Mouse (Mus musculus) stomach, postnatal 0 days (tissue): ENCODE results near the gene Rab15. TPM values are rescaled to one million over a fixed set of nuclear protein-coding genes. Genes with fewer than 3 reads are reported as not detected.
A peak's percentile ranks its signal among the peaks of the same experiment; 100 is the strongest.

Source experiments
- ATAC-seq: fragments of 200-750 bp; cut with Nextera tagmentation; 2 replicates; pipeline ENCODE4 v1.8.0; 2017; ENCODE audit not compliant: low FRiP score, low TSS enrichment
- DNase-seq: peaks from one replicate; pipeline ENCODE4 v3.0.0-alpha.2; 2016; ENCODE audit warnings: low spot score
- H3K27ac ChIP-seq: fragments of 300-500 bp; sonication (generic); replicated peaks from 2 replicates; pipeline ENCODE4 v1.5.1; 2014; ENCODE audit warnings: mild to moderate bottlenecking, control low read depth
- H3K27me3 ChIP-seq: fragments of 300-500 bp; sonication (generic); 2 replicates; pipeline ENCODE4 v1.6.1; 2014; ENCODE audit warnings: low read length; ENCODE audit not compliant: control insufficient read depth, insufficient read depth
- H3K36me3 ChIP-seq: fragments of 300-500 bp; sonication (generic); 2 replicates; pipeline ENCODE4 v1.6.1; 2014; ENCODE audit warnings: low read length, mixed read lengths; ENCODE audit not compliant: control insufficient read depth, insufficient read depth
- H3K4me1 ChIP-seq: fragments of 300-500 bp; sonication (generic); replicated peaks from 2 replicates; pipeline ENCODE4 v1.6.1; 2014; ENCODE audit warnings: antibody characterized with exemption; ENCODE audit not compliant: control insufficient read depth, insufficient read depth
- H3K4me2 ChIP-seq: fragments of 300-500 bp; sonication (generic); replicated peaks from 2 replicates; pipeline ENCODE4 v1.6.1; 2014; ENCODE audit warnings: low read depth, mild to moderate bottlenecking, control low read depth, moderate library complexity
- H3K4me3 ChIP-seq: fragments of 300-500 bp; sonication (generic); 2 replicates; pipeline ENCODE4 v1.5.1; 2014; ENCODE audit warnings: low read depth, low read length, control low read depth
- H3K9ac ChIP-seq: fragments of 300-500 bp; sonication (generic); 2 replicates; pipeline ENCODE4 v1.6.1; 2014; ENCODE audit warnings: mild to moderate bottlenecking, low read length, control low read depth, mixed read lengths
- H3K9me3 ChIP-seq: fragments of 300-500 bp; sonication (generic); 2 replicates; pipeline ENCODE4 v1.6.1; 2016; ENCODE audit warnings: low read length; ENCODE audit not compliant: control insufficient read depth
- CTCF ChIP-seq: IDR thresholded peaks from 2 replicates; pipeline ENCODE4 v1.5.1; 2016; ENCODE audit warnings: antibody characterized with exemption, low read depth, mild to moderate bottlenecking, moderate library complexity
- EP300 ChIP-seq: optimal IDR thresholded peaks from 2 replicates; pipeline ENCODE3; 2016; ENCODE audit warnings: antibody characterized with exemption
- WGBS: fragments of 180-500 bp; shearing (Covaris S2); extraction: QIAGEN DNeasy Blood & Tissue Kit; methylation state at CpG from one replicate; pipeline ENCODE4 v1.1.7; 2014; 5-methylcytosine and 5-hydroxymethylcytosine counted together
- polyA plus RNA-seq: library from polyadenylated mRNA; unstranded; fragments of >200 nt; fragmentation: Nextera tagmentation; extraction: Ambion mirVana; gene quantifications from 2 replicates; pipeline ENCODE4 v1.2.1, GENCODE M21; 2015

Rab15 gene
- polyA plus RNA-seq, 1 experiment from 2014 or later: 24.0 TPM

DNA sequence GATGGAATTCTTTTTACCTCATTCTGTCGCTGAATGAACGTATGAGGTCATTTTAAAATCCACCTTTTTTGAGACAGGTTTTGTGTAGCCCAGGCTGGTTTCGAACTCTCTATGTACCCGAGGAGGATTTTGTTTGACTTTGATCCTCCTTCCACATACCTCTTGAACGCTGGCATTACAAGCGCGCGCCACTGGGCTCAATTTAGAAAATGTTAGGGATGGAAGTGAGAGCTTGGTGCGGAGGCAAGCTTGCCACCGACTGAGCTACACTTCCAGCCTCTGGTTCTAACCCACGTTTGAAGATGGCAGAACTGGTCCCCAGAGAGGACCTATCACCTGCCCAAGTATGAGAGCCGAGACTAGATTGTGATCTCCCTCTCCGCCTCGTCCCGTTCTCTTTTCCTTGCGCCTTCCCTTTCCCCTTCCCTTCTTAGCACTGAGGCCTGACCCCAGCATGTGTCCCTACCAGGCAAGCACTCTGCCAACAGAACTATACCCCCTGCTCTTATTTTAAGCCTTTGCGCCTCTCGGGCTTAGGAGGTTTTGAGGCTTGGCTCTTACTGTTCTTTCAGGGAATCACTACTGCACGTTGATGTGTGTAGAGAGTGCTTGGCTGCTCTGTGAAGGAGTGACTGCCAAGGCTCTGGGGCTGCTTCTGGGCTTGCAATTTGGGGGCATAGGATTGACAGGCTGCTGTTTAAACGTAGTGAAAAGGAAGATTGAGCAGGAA, 56.6 kb downstream of the Rab15 start:
- H3K9ac ChIP-seq: peak overlapping the region; percentile 86
- TF ChIP-seq EP300 (no peak), CTCF (no peak)
- H3K9me3 ChIP-seq: no peaks in the 10 kb centered on the region
- H3K36me3 ChIP-seq: no peaks in the 10 kb centered on the region
- DNase-seq: no peak
- H3K4me2 ChIP-seq: peak overlapping the region; percentile 69
- peak overlapping the region; percentile 72 for H3K4me3 ChIP-seq
- H3K4me1 ChIP-seq: no peaks in the 10 kb centered on the region
- H3K27me3 ChIP-seq: no peaks in the 10 kb centered on the region
- WGBS: 21% methylated on average over 20 of the region's 20 CpGs
- peak overlapping the region; percentile 81 for H3K27ac ChIP-seq
- peak; percentile 36 for ATAC-seq

DNA sequence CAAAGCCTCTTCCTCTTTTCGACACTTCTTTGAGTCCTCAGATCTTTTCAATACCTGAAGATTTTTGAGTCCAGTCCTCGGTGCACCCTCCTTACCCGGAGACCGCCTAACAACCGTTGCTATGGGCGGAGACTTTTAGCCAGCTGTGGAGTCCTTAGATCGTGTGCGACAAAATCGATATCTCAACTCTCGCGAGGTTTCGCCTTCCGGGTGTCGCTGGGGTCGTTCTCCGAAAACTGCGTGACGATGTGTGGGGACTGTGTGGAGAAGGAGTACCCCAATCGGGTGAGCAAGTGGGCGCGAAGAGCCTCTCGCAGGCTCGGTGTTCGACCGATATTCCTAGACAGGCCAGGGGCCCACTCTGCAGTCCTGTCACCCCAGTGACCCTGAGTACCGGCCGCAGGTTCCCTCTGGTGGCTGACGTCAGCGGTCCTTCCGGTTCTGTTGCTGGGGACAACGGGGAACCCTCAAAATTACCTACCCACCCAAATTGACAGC, 57.3 kb downstream of the Rab15 start, which contains the start of the genes Churc1 and Fntb:
Churc1 (plus strand) TSS at position 185 of the 498 bp plus-strand sequence.
Fntb (plus strand) TSS at position 236 of the 498 bp plus-strand sequence.
- peak; percentile 93 for DNase-seq

DNA sequence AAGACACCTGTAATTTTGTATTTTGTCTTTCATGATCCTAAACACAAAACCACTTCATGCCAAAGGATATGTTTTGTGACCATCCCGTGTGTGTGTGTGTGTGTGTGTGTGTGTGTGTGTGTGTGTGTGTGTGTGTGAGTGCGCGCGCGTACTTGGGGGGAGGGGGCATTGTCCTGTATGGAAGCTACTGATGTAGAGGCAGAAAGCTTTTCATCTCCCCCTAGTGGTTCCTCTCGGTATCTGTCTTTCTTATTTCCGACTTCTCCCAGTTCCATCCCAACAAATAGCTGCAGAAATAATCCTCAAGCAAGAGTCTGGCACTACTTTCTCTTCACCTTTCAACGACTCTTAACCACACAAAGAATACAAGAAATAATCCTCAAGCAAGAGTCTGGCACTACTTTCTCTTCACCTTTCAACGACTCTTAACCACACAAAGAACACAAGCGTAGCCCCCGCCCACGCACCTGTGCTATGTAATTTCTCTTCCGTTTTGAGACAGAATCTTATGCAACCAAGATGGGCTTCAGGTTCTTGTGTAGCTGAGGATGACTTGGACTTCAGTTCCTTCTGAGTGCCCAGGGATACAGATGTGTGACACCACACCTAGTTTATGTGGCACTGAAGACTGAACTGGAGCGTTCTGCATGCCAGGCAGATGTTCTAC, 69.9 kb downstream of the Rab15 start:
- H3K9me3 ChIP-seq: no peaks in the 10 kb centered on the region
- WGBS: 39% methylated on average over 14 of the region's 14 CpGs
- no peak overlapping the region for H3K9ac ChIP-seq
- no peaks in the 10 kb centered on the region for H3K27me3 ChIP-seq
- H3K4me2 ChIP-seq: no peak overlapping the region
- no peaks in the 10 kb centered on the region for H3K4me1 ChIP-seq
- TF ChIP-seq CTCF: peak; percentile 75
- TF ChIP-seq EP300: no peak
- H3K27ac ChIP-seq: no peak overlapping the region
- H3K4me3 ChIP-seq: no peak overlapping the region
- H3K36me3 ChIP-seq: no peaks in the 10 kb centered on the region
- DNase-seq (peak; percentile 34), ATAC-seq (no peak; the same call in 1 of the 2 replicates)

More for the DNA sequence above, 57.3 kb downstream of the Rab15 start, which contains the start of the genes Churc1 and Fntb:
- no peaks in the 10 kb centered on the region for H3K9me3 ChIP-seq
- H3K4me1 ChIP-seq: no peaks in the 10 kb centered on the region
- peak within 1 kb of the TSS; percentile 81 for H3K27ac ChIP-seq
- H3K36me3 ChIP-seq: no peaks in the 10 kb centered on the region
- peak within 1 kb of the TSS; percentile 86 for H3K9ac ChIP-seq
- TF ChIP-seq CTCF: 0 out of 2 replicates have a peak, but pooled peaks have one; percentile 12
- peak; percentile 88 for TF ChIP-seq EP300
- peak; percentile 96 for ATAC-seq
- under 1% methylated on average over 31 of the region's 31 CpGs for WGBS
- H3K27me3 ChIP-seq: no peaks in the 10 kb centered on the region
- H3K4me3 ChIP-seq: peak within 1 kb of the TSS; percentile 72
- H3K4me2 ChIP-seq: peak within 1 kb of the TSS; percentile 69

DNA sequence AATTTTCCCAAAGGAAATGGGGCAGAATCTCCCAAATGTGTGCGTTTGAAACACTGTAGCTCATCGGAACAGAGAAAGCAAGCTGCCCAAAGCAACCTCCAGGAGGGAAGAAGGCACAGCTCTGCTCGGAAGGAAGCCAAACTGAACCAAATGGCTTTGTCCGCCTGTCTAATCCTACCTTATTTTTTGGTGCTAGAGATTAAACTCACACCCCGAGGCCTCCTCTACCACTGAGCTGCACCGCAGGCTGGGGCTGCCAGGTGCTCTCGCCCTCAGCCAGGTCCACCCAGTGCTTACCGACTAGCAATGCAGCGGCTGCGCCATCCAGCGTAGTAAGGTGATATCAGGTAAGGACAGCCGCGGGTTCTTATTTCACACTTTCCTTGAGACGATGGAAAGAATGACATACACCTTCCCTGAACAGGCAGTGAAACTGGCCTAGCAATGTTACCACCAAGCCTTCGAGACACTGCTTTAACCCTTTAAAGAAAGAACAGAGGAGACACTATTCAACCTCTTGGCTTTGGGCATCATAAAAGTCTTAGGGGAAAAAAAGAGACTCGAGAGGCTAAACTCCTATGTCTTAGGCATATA, 71.7 kb downstream of the Rab15 start:
- no peaks in the 10 kb centered on the region for H3K36me3 ChIP-seq
- no peak overlapping the region for H3K4me3 ChIP-seq
- TF ChIP-seq CTCF: no peak
- no peak for TF ChIP-seq EP300
- no peaks in the 10 kb centered on the region for H3K9me3 ChIP-seq
- H3K4me1 ChIP-seq: no peaks in the 10 kb centered on the region
- H3K27me3 ChIP-seq: no peaks in the 10 kb centered on the region
- WGBS: 77% methylated on average over 16 of the region's 16 CpGs
- DNase-seq: no peak
- no peak overlapping the region for H3K4me2 ChIP-seq
- no peak overlapping the region for H3K9ac ChIP-seq
- H3K27ac ChIP-seq: no peak overlapping the region
- no peak for ATAC-seq

Other genes with a start within 250 kb of the Rab15 start
- gene Sptb, start 112.4 kb downstream of the Rab15 start, polyA plus RNA-seq: 0.29 and 0.30 TPM in 2 replicates
- gene Churc1, start 57.4 kb downstream of the Rab15 start, polyA plus RNA-seq: 161 and 163 TPM in 2 replicates
- gene Fntb, start 57.3 kb downstream of the Rab15 start, polyA plus RNA-seq: 22.4 and 23.8 TPM in 2 replicates
- 217 and 236 TPM in 2 replicates for gene Gpx2, start 27.4 kb downstream of the Rab15 start, polyA plus RNA-seq
- 11.4 TPM in 2 replicates for gene Max, start 139.3 kb upstream of the Rab15 start, polyA plus RNA-seq